22 mouse cellular contexts compared by ENCODE assay signal in the genomic region with DNA sequence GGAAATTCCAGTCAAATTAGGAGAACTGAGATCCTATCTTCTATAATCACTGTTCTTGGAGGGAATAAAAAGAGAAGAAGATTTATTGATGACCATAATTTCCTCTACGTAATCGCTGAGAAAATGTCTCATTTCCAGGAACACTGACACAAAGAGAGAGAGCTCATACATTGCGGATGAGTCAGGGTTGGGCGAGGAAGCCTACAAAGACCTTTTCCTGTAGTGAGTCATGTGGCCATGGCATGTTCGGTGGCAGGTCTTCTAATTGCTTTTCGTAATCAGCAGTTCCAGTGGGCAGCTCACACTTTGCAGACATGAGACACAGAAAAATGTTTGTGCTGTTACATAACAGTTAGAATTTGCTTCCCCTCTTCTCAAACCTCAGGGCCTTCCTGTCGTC.
A peak's percentile ranks its signal among the peaks of the same experiment; 100 is the strongest.
DNase-seq lines count a peak whose midpoint lies in the region; ATAC-seq and TF ChIP-seq lines count a peak whose summit lies in the region.
"Had no signal": no experiment of that assay in that cellular context is flagged by ENCODE, and none has a peak within 500 bp of the region (broad histone marks: within the 10 kb centered on the region; RNA-seq: fewer than 3 reads in every experiment).

No protein-coding gene starts in this region.

- H3K4me3 ChIP-seq in gastrocnemius, adult 2 months: no peak overlapping the region
- H3K4me3 ChIP-seq: forebrain, embryonic 10.5 days; heart, embryonic 15.5 days; hindbrain, embryonic 12.5 days; layer of hippocampus, adult 2 months; liver, embryonic 15.5 days had no signal

- peak; percentile 98 for ATAC-seq in megakaryocyte progenitor cell, adult 5-6 weeks (replicated peaks; ENCODE audit: poor library complexity)
- ATAC-seq: forebrain, postnatal 0 days had no signal

- DNase-seq in adrenal gland, adult (ENCODE audit: inconsistent age in 2 of 2, low spot score in 1 of 2): peak; percentile 48 to 77
- no peak for DNase-seq in adrenal gland, adult 18-20 months (ENCODE audit: low spot score in 2 of 2)
- peak; percentile 84 for DNase-seq in Muller cell, postnatal 12 days (ENCODE audit: inconsistent ontology term)
- DNase-seq in adrenal gland, postnatal 36 days: peak; percentile 49 to 61
- no peak for DNase-seq in gastrocnemius, postnatal 10 days
- DNase-seq in frontal cortex, postnatal 14 days (ENCODE audit: low spot score in 2 of 2): no peak
- DNase-seq in gastrocnemius, adult 2 months: no peak
- DNase-seq: cerebellum, adult 11 months; cerebellum, postnatal 10 days; embryo, embryonic 11 days; forebrain, postnatal 0 days; gastrocnemius, postnatal 14 days; kidney, adult 18-20 months; kidney, postnatal 14 days; layer of hippocampus, postnatal 36 days; thymus, postnatal 14 days had no signal

- intact Hi-C loops in gastrocnemius, adult 2 months (cut with DNase I): no loop called here

- H3K27ac ChIP-seq in gastrocnemius, adult 2 months: no peak overlapping the region
- H3K27ac ChIP-seq: forebrain, embryonic 10.5 days; heart, embryonic 15.5 days; hindbrain, embryonic 12.5 days; layer of hippocampus, adult 2 months; liver, embryonic 15.5 days had no signal

- TF ChIP-seq CTCF in gastrocnemius, adult 2 months (IDR thresholded peaks at IDR 0.05): no peak

Comparison
In these comparisons a context has a peak if more than half of its experiments do, and no peak if none do; other contexts are left out.
1. DNase-seq: peak in adrenal gland, adult (2 of 2), Muller cell, postnatal 12 days (single experiment) and adrenal gland, postnatal 36 days (2 of 2); none in adrenal gland, adult 18-20 months (0 of 2), gastrocnemius, postnatal 10 days (single experiment), frontal cortex, postnatal 14 days (0 of 2) and gastrocnemius, adult 2 months (single experiment).